Mouse (Mus musculus) MEL (cell line): ENCODE data around the gene Mrps21. TPM values are rescaled to one million over a fixed set of nuclear protein-coding genes. Genes with fewer than 3 reads are reported as not detected.

Experiments used
- DNase-seq: peaks from one replicate; pipeline ENCODE4 v3.0.0; 2011; ENCODE audit warnings: low read depth, low spot score
- H3K27ac ChIP-seq: 2 replicates; pipeline ENCODE4 v1.5.1; 2012; ENCODE audit warnings: low read depth, mild to moderate bottlenecking, control low read depth, low read length, moderate library complexity; ENCODE audit not compliant: control insufficient read depth
- H3K27me3 ChIP-seq, 2 experiments: fragments of 150-350 bp in 1 of 2; sonication (generic) in 1 of 2; 2 replicates each; pipeline ENCODE4 v1.6.1; 2012; ENCODE audit warnings: low read length in 2 of 2, mild to moderate bottlenecking in 2 of 2, improper control_type of control experiment in 1 of 2, moderate library complexity in 1 of 2; ENCODE audit not compliant: insufficient read depth in 2 of 2, control insufficient read depth in 1 of 2
- H3K36me3 ChIP-seq, 2 experiments: 2 replicates each; pipeline ENCODE4 v1.6.1; 2012 to 2014; ENCODE audit warnings: low read length in 2 of 2, improper control_type of control experiment in 1 of 2, inconsistent platforms in 1 of 2, mild to moderate bottlenecking in 1 of 2; ENCODE audit not compliant: insufficient read depth in 2 of 2, control insufficient read depth in 1 of 2
- H3K4me1 ChIP-seq, 2 experiments: fragments of 150-350 bp in 1 of 2; sonication (generic) in 1 of 2; 2 replicates each; pipeline ENCODE4 v1.6.1; 2012; ENCODE audit warnings: low read length in 2 of 2, improper control_type of control experiment in 1 of 2, mild to moderate bottlenecking in 1 of 2; ENCODE audit not compliant: insufficient read depth in 2 of 2, control insufficient read depth in 1 of 2
- H3K4me3 ChIP-seq, 2 experiments: fragments of 150-350 bp in 1 of 2; sonication (generic) in 1 of 2; 2 replicates each; pipeline ENCODE4 v1.5.1; 2012; ENCODE audit warnings: low read depth in 2 of 2, low read length in 2 of 2, mild to moderate bottlenecking in 2 of 2, moderate library complexity in 2 of 2, control low read depth in 1 of 2, improper control_type of control experiment in 1 of 2; ENCODE audit not compliant: control insufficient read depth in 1 of 2, insufficient read depth in 1 of 2
- H3K79me2 ChIP-seq: 2 replicates; pipeline ENCODE4 v1.6.1; 2012; ENCODE audit warnings: mild to moderate bottlenecking, low read length, moderate library complexity; ENCODE audit not compliant: control insufficient read depth, poor library complexity, insufficient read depth
- H3K9ac ChIP-seq: 2 replicates; pipeline ENCODE4 v1.6.1; 2012; ENCODE audit warnings: low read depth, mild to moderate bottlenecking, control low read depth, low read length, moderate library complexity; ENCODE audit not compliant: control insufficient read depth, poor library complexity, severe bottlenecking
- H3K9me3 ChIP-seq: fragments of 150-350 bp; sonication (generic); replicated peaks from 2 replicates; pipeline ENCODE4 v1.6.1; 2012; ENCODE audit warnings: mild to moderate bottlenecking, low read length, improper control_type of control experiment, moderate library complexity; ENCODE audit not compliant: insufficient read depth
- CHD2 ChIP-seq: IDR thresholded peaks from 2 replicates; pipeline ENCODE4 v1.6.1; 2011; ENCODE audit warnings: low read length, improper control_type of control experiment
- ELF1 ChIP-seq: IDR thresholded peaks from 2 replicates; pipeline ENCODE4 v1.6.1; 2014; ENCODE audit warnings: low read depth, mild to moderate bottlenecking, inconsistent platforms, low read length, improper control_type of control experiment, moderate library complexity
- GABPA ChIP-seq: IDR thresholded peaks from 2 replicates; pipeline ENCODE4 v1.6.1; 2012; ENCODE audit warnings: low read depth, mild to moderate bottlenecking, inconsistent platforms, low read length, improper control_type of control experiment, moderate library complexity
- GATA1 ChIP-seq: IDR thresholded peaks from 2 replicates; pipeline ENCODE4 v1.6.1; 2011; ENCODE audit warnings: low read depth, low read length, improper control_type of control experiment
- HCFC1 ChIP-seq: IDR thresholded peaks from 2 replicates; pipeline ENCODE4 v1.6.1; 2012; ENCODE audit warnings: low read depth, mild to moderate bottlenecking, inconsistent platforms, low read length, improper control_type of control experiment, moderate library complexity
- JUND ChIP-seq: IDR thresholded peaks from 2 replicates; pipeline ENCODE4 v1.6.1; 2011; ENCODE audit warnings: low read depth, mild to moderate bottlenecking, improper control_type of control experiment, low read length
- KAT2A ChIP-seq: conservative IDR thresholded peaks from 2 replicates; pipeline ENCODE4 v1.6.1; 2012; ENCODE audit warnings: low read depth, low read length, improper control_type of control experiment, inconsistent platforms
- MAX ChIP-seq: IDR thresholded peaks from 2 replicates; pipeline ENCODE4 v1.6.1; 2011; ENCODE audit warnings: low read length, improper control_type of control experiment
- MAZ ChIP-seq: IDR thresholded peaks from 2 replicates; pipeline ENCODE4 v1.6.1; 2012; ENCODE audit warnings: low read depth, mild to moderate bottlenecking, inconsistent platforms, low read length, improper control_type of control experiment
- MEF2A ChIP-seq: IDR thresholded peaks from 2 replicates; pipeline ENCODE4 v1.6.1; 2014; ENCODE audit warnings: low read depth, mild to moderate bottlenecking, inconsistent platforms, low read length, improper control_type of control experiment; ENCODE audit not compliant: poor library complexity, insufficient replicate concordance, severe bottlenecking; ENCODE audit errors: extremely low read depth
- MXI1 ChIP-seq: IDR thresholded peaks from 2 replicates; pipeline ENCODE4 v1.6.1; 2011; ENCODE audit warnings: mild to moderate bottlenecking, low read depth, low read length, improper control_type of control experiment
- MYC ChIP-seq: IDR thresholded peaks from 2 replicates; pipeline ENCODE4 v1.6.1; 2011; ENCODE audit warnings: low read depth, mild to moderate bottlenecking, low read length, improper control_type of control experiment, moderate library complexity
- NELFE ChIP-seq: IDR thresholded peaks from 2 replicates; pipeline ENCODE4 v1.6.1; 2011; ENCODE audit warnings: low read depth, low read length, improper control_type of control experiment
- NRF1 ChIP-seq: IDR thresholded peaks from 2 replicates; pipeline ENCODE4 v1.6.1; 2014; ENCODE audit warnings: low read depth, mild to moderate bottlenecking, inconsistent platforms, low read length, improper control_type of control experiment, moderate library complexity; ENCODE audit not compliant: poor library complexity, insufficient read depth, severe bottlenecking
- SMC3 ChIP-seq: IDR thresholded peaks from 2 replicates; pipeline ENCODE4 v1.6.1; 2011; ENCODE audit warnings: low read depth, low read length, improper control_type of control experiment
- USF1 ChIP-seq: IDR thresholded peaks from 2 replicates; pipeline ENCODE4 v1.6.1; 2014; ENCODE audit warnings: low read depth, mild to moderate bottlenecking, inconsistent platforms, low read length, improper control_type of control experiment, moderate library complexity
- ZKSCAN1 ChIP-seq: IDR thresholded peaks from 2 replicates; pipeline ENCODE4 v1.6.1; 2012; ENCODE audit warnings: low read depth, mild to moderate bottlenecking, inconsistent platforms, low read length, improper control_type of control experiment, moderate library complexity
- ZNF384 ChIP-seq: IDR thresholded peaks from 2 replicates; pipeline ENCODE4 v1.6.1; 2012; ENCODE audit warnings: low read depth, mild to moderate bottlenecking, inconsistent platforms, low read length, improper control_type of control experiment
- polyA plus RNA-seq, 2 experiments: library from polyadenylated mRNA; stranded (reverse) in 1 of 2; unstranded in 1 of 2; fragments of >175 nt in 1 of 2; fragments of >200 nt in 1 of 2; gene quantifications; 2 replicates each; pipeline versions ENCODE4 v1.2.1 to v1.2.4; 2012; ENCODE audit warnings: low replicate concordance in 2 of 2, low read depth in 1 of 2; ENCODE audit not compliant: insufficient read length in 2 of 2, insufficient read depth in 1 of 2, missing spikeins in 1 of 2
- total RNA-seq: library from RNA; depleted of rRNA; stranded (reverse); fragments of 300-350 nt; gene quantifications from 2 replicates; pipeline ENCODE4 v1.2.3, GENCODE M21; 2012

The Mrps21 gene
- total and polyA plus RNA-seq, 3 experiments = 469 to 586 TPM; not detected in 1

DNA sequence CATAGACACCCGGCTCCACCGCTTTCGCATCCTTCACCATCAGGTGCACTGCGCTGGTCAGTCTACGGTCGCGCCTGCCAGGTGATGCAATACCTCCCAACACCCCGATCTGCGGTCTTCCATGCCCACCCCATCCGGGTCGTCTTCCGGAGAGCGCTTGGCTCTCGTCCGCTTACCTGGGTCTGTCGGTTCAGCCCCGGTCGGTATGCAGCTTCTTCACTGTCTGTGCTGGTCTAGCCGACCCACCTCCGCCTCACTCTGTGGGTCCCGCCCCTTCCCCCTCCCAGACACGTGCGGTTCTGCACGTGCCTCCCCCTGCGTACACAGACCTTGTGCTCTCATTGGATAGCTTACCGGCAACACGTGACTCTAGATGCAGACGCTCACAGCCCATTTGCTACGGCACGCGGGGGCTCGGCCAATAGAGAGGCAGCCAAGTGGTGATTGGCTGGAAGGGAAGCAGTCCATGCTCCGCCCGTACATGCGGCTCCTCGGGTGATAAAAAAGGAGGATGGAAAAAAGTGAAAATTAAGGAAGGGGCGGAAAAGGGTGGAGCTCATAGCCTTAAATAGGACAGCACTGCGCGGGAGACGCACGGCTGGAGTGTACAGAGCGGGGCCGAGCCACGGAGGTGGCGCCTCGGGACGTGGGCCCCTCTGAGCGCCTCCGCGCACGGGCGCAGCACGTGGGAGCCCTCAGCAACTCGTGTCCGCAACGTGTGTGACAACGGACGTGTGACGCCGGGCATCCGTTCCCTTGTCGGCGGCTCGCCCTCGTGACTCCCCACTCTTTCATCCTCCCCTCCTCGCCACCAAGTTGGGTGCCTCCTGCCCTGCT is 10.9 kb upstream of the Mrps21 start, which contains the start of gene Ciart (continued):
- TF ChIP-seq NRF1 (peak; percentile 50; the same call in 1 of the 2 replicates), ZKSCAN1 (no peak), CHD2 (peak; percentile 87), MEF2A (0 out of 2 replicates have a peak, but pooled peaks have one; percentile 13), USF1 (peak; percentile 99), HCFC1 (peak; percentile 83), ZNF384 (peak; percentile 70), MYC (peak; percentile 99)

GRCm38 (mm10) chr3:95879063-95879462 is 7.7 kb upstream of the Mrps21 start:
- Histone ChIP-seq H3K4me3 (no peak overlapping the region), H3K9ac (no peak overlapping the region), H3K36me3 (peaks cover 0 to 2% of the 10 kb centered on the region in 2 experiments; a peak in 2 of 4 replicates), H3K4me1 (peaks cover 5 to 13% of the 10 kb centered on the region in 2 experiments), H3K79me2 (peaks cover 6% of the 10 kb centered on the region), H3K27ac (no peak overlapping the region), H3K9me3 (no peaks in the 10 kb centered on the region), H3K27me3 (no peaks in the 10 kb centered on the region)
- no peak for DNase-seq
- TF ChIP-seq ZKSCAN1 (no peak), NRF1 (no peak), GABPA (no peak), MAX (no peak), GATA1 (no peak), MXI1 (no peak), MAZ (no peak), ELF1 (no peak), NELFE (no peak), MEF2A (no peak), KAT2A (no peak), JUND (no peak), USF1 (no peak), SMC3 (no peak)
